In the genomic region with DNA sequence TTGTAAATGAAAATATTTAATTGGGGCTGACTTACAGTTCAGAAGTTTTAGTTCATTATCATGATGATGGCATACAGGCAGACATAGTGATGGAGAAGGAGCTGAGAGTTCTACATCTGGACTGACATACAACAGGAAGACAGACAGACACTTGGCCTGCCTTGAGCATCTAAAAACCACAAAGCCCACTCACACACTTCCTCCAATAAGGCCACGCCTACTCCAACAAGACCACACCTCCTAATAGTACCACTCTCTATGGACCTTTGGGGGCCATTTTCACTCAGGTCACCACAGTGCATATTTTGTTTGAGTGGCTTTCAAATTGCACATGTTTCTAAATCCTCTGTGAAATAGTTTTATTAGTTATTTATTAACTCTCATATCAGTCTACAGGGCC, we compare ENCODE assay signal across 32 mouse cellular contexts. TPM values are rescaled to one million over a fixed set of nuclear protein-coding genes. Genes with fewer than 3 reads are reported as not detected.
A peak's percentile ranks its signal among the peaks of the same experiment; 100 is the strongest.
DNase-seq lines count a peak whose midpoint lies in the region; ATAC-seq lines count a peak whose summit lies in the region.
"Had no signal": no experiment of that assay in that cellular context is flagged by ENCODE, and none has a peak within 500 bp of the region (broad histone marks: within the 10 kb centered on the region; RNA-seq: fewer than 3 reads in every experiment).

No protein-coding gene starts in this region.

- peak; percentile 38 for ATAC-seq in CD4-positive, CD25-positive, alpha-beta regulatory T cell, adult 4 months
- peak; percentile 74 for ATAC-seq in megakaryocyte progenitor cell, adult 5-6 weeks (replicated peaks; ENCODE audit: poor library complexity)
- ATAC-seq: forebrain, embryonic 14.5 days; hindbrain, embryonic 16.5 days; intestine, embryonic 16.5 days; lung, postnatal 0 days had no signal

- DNase-seq in spleen, postnatal 36 days (ENCODE audit: low spot score in 2 of 2), result peak; percentile 70 to 79
- no peak for DNase-seq in spleen, adult 12 weeks (ENCODE audit: low spot score)
- DNase-seq in cerebellum, adult 11 months, result no peak
- no peak for DNase-seq in neural tube, embryonic 10.5 days (ENCODE audit: extremely low spot score, low spot score)
- no peak for DNase-seq in layer of hippocampus, postnatal 25 days (ENCODE audit: extremely low spot score in 1 of 2, low spot score in 1 of 2)
- DNase-seq: adrenal gland, adult 8-10 months; cerebellum, adult 8-10 months; cerebellum, postnatal 36 days; embryo, embryonic 11 days; gastrocnemius, postnatal 36 days; heart, postnatal 10 days; kidney, adult 8-10 months; kidney, postnatal 4 days; liver, embryonic 13.5 days; lung, adult 18-20 months; lung, postnatal 4 days; midbrain, embryonic 14.5 days; right cerebral cortex, adult 18-20 months; thymus, adult 2 months; thymus, postnatal 36 days had no signal

RNA-seq across cellular contexts. Expression of a gene that starts 3.5 kb away (rescaled TPM):
- 10 to 100 TPM; 38.2 to 46.2 TPM for polyA plus RNA-seq in CD4-positive, CD25-positive, alpha-beta regulatory T cell, adult 4 months (2017; shearing (Covaris generic))
- total RNA-seq in megakaryocyte progenitor cell, adult 5-6 weeks (2015), result 0.22 TPM in 1 of 2 replicates, not detected in the other
- 0.10 TPM in 1 of 2 replicates, not detected in the other for total RNA-seq in megakaryocyte progenitor cell, adult 5-6 weeks (2017)
- 1 to 10 TPM; 7.6 to 9.6 TPM for total RNA-seq in layer of hippocampus, postnatal 25 days (2021)

RNA-seq across cellular contexts. Expression of a gene that starts 41.1 kb away (rescaled TPM):
- polyA plus RNA-seq in CD4-positive, CD25-positive, alpha-beta regulatory T cell, adult 4 months (2017; shearing (Covaris generic)), result not detected
- total RNA-seq in megakaryocyte progenitor cell, adult 5-6 weeks (2015), result 5.6 and 5.9 TPM in 2 replicates
- total RNA-seq in megakaryocyte progenitor cell, adult 5-6 weeks (2017), result 5.4 and 6.0 TPM in 2 replicates
- total RNA-seq in layer of hippocampus, postnatal 25 days (2021), result 10 to 100 TPM; 12.3 TPM
- polyA plus RNA-seq: hindbrain, embryonic 16.5 days; intestine, embryonic 16.5 days; kidney, postnatal 0 days; lung, postnatal 0 days; midbrain, embryonic 14.5 days had no signal

RNA-seq across cellular contexts. Expression of a gene that starts 50.4 kb away (rescaled TPM):
- polyA plus RNA-seq in CD4-positive, CD25-positive, alpha-beta regulatory T cell, adult 4 months (2017; shearing (Covaris generic)), result 10 to 100 TPM; 53.9 to 59.6 TPM
- total RNA-seq in megakaryocyte progenitor cell, adult 5-6 weeks (2015), result 34.7 and 37.2 TPM in 2 replicates
- total RNA-seq in megakaryocyte progenitor cell, adult 5-6 weeks (2017), result 35.6 and 47.4 TPM in 2 replicates
- total RNA-seq in layer of hippocampus, postnatal 25 days (2021), result 10 to 100 TPM; 86.7 to 94.9 TPM

RNA-seq across cellular contexts. Expression of a gene that starts 53.2 kb away (rescaled TPM):
- not detected for polyA plus RNA-seq in CD4-positive, CD25-positive, alpha-beta regulatory T cell, adult 4 months (2017; shearing (Covaris generic))
- total RNA-seq in megakaryocyte progenitor cell, adult 5-6 weeks (2015), result 0.37 and 1.1 TPM in 2 replicates
- total RNA-seq in megakaryocyte progenitor cell, adult 5-6 weeks (2017), result 1.9 and 2.8 TPM in 2 replicates
- not detected for total RNA-seq in layer of hippocampus, postnatal 25 days (2021)
- total RNA-seq: gastrocnemius, adult 18-20 months; left cerebral cortex, postnatal 10 days had no signal
- polyA plus RNA-seq: forebrain, embryonic 14.5 days; hindbrain, embryonic 11.5 days; hindbrain, embryonic 16.5 days; limb, embryonic 11.5 days; midbrain, embryonic 14.5 days; neural tube, embryonic 11.5 days had no signal

Comparison
In these comparisons a context has a peak if more than half of its experiments do, and no peak if none do; other contexts are left out.
1. DNase-seq: peak in spleen, postnatal 36 days (2 of 2); none in spleen, adult 12 weeks (single experiment), cerebellum, adult 11 months (single experiment), neural tube, embryonic 10.5 days (single experiment) and layer of hippocampus, postnatal 25 days (0 of 2).
2. RNA of a gene that starts 3.5 kb away (total RNA-seq): 7.6 to 9.6 TPM in layer of hippocampus, postnatal 25 days; 0.10 to 0.22 TPM in megakaryocyte progenitor cell, adult 5-6 weeks; every median in the first group is over 4 times any median in the second.